Mouse (Mus musculus) hindbrain, embryonic 15.5 days (tissue): ENCODE measurements around the gene Olfr463. TPM values are rescaled to one million over a fixed set of nuclear protein-coding genes. Genes with fewer than 3 reads are reported as not detected.
"Not testable (repeated sequence)": the region's sequence is repeated elsewhere in the genome, so short reads cannot be mapped to it uniquely, and the experiment has no call there.

Experiments
- ATAC-seq: fragments of 200-750 bp; cut with Nextera tagmentation; 2 replicates; pipeline ENCODE4 v1.8.0; 2017; ENCODE audit warnings: low read depth, moderate number of reproducible peaks, moderate TSS enrichment; ENCODE audit not compliant: low FRiP score
- H3K27ac ChIP-seq: fragments of 300-500 bp; sonication (generic); replicated peaks from 2 replicates; pipeline ENCODE4 v1.5.1; 2015; ENCODE audit warnings: mild to moderate bottlenecking, inconsistent platforms
- H3K27me3 ChIP-seq: fragments of 300-500 bp; sonication (generic); 2 replicates; pipeline ENCODE4 v1.6.1; 2015; ENCODE audit warnings: control low read depth, inconsistent platforms
- H3K36me3 ChIP-seq: fragments of 300-500 bp; sonication (generic); 2 replicates; pipeline ENCODE4 v1.6.1; 2015; ENCODE audit warnings: control low read depth, inconsistent platforms
- H3K4me1 ChIP-seq: fragments of 300-500 bp; sonication (generic); replicated peaks from 2 replicates; pipeline ENCODE4 v1.6.1; 2015; ENCODE audit warnings: control low read depth, inconsistent platforms
- H3K4me2 ChIP-seq: fragments of 300-500 bp; sonication (generic); 2 replicates; pipeline ENCODE4 v1.6.1; 2015; ENCODE audit warnings: moderate library complexity, mild to moderate bottlenecking, inconsistent platforms
- H3K4me3 ChIP-seq: fragments of 300-500 bp; sonication (generic); 2 replicates; pipeline ENCODE4 v1.5.1; 2015; ENCODE audit warnings: mild to moderate bottlenecking, inconsistent platforms
- H3K9ac ChIP-seq: fragments of 300-500 bp; sonication (generic); 2 replicates; pipeline ENCODE4 v1.6.1; 2015; ENCODE audit warnings: inconsistent platforms
- H3K9me3 ChIP-seq: fragments of 300-500 bp; sonication (generic); 2 replicates; pipeline ENCODE4 v1.6.1; 2016; ENCODE audit warnings: control low read depth, inconsistent platforms
- WGBS: fragments of 180-500 bp; shearing (Covaris S2); methylation state at CpG from one replicate; pipeline ENCODE4 v1.1.7; 2015; 5-methylcytosine and 5-hydroxymethylcytosine counted together
- polyA plus RNA-seq: library from polyadenylated mRNA; unstranded; fragments of >200 nt; fragmentation: Nextera tagmentation; extraction: Ambion mirVana; gene quantifications from 2 replicates; pipeline ENCODE4 v1.2.1, GENCODE M21; 2015

The Olfr463 gene
- polyA plus RNA-seq, 1 experiment from 2014 or later, result not detected

DNA sequence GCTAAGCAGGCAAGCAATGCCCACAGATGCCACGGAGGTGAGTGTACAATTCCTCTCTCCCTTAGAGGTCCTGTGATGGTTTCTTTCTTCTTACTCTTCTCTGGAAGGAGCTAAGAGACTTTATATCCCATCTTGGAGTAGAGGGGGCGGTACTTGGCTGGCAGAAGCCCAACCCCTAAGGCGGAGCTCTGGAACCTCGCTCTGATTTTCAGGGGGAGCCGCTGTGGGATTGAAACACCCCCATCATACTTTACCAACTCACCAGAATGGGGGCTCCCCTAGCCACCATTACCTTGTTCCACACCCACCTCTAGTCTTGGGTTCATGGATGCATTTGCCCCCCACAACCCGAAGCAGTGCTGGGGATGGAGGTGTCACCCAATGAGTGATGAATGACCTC, 21.8 kb downstream of the Olfr463 start, which contains the start of gene Epx:
Epx (minus strand) TSS at position 101 of the 400 bp plus-strand sequence.
- Histone ChIP-seq H3K36me3 (no peaks in the 10 kb centered on the region), H3K9me3 (no peaks in the 10 kb centered on the region), H3K4me2 (no peak within 1 kb of the TSS), H3K4me3 (no peak within 1 kb of the TSS), H3K27ac (no peak within 1 kb of the TSS), H3K27me3 (no peaks in the 10 kb centered on the region), H3K4me1 (no peaks in the 10 kb centered on the region), H3K9ac (no peak within 1 kb of the TSS)
- ATAC-seq, result no peak
- 84% methylated on average over 6 of the region's 6 CpGs for WGBS

DNA sequence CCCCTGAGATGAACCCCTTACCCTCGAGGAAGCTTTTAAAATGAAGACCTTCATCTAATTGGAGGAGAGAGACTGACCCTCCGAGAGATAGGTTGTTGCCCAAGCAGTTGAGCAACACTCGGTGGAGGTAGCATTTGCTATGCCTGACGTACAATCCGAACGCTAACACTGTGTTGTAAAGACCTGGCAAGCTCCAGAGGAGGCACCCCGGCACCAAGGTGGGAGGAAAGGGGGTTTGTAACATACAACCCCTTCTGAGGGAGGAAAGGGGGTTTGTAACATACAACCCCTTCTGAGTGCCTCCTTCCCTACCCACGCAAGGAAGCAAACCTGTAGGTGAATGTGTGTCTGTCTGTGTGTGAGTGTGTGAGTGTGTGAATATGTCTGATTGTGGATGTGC, 25.4 kb downstream of the Olfr463 start:
- no peak overlapping the region for H3K27ac ChIP-seq
- H3K27me3 ChIP-seq, result no peaks in the 10 kb centered on the region
- H3K4me2 ChIP-seq, result no peak overlapping the region
- no peak overlapping the region for H3K4me3 ChIP-seq
- no peaks in the 10 kb centered on the region for H3K4me1 ChIP-seq
- H3K36me3 ChIP-seq, result no peaks in the 10 kb centered on the region
- H3K9me3 ChIP-seq, result no peaks in the 10 kb centered on the region
- no peak for ATAC-seq
- WGBS, result 38% methylated on average over 8 of the region's 8 CpGs
- H3K9ac ChIP-seq, result no peak overlapping the region

DNA sequence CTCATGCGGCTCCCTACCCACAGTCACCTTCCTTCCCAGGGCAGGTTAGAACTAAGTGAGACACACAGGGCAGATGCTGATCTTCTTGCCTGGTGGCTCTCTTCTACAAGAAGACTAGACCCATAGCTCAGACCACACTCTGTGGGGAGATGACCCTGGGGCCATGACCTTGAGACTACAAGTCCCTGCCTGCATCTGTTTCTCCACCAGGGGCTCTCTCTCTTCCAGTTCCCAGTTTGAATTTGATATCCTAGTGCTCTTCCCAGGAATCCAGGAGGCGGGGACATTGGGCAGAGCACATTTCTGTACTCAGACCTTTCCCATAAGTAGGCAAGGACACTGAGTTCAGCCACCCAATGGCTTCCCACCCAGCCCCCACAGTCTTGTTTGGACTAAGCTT, 27.1 kb downstream of the Olfr463 start:
- no peaks in the 10 kb centered on the region for H3K36me3 ChIP-seq
- H3K4me3 ChIP-seq, result no peak overlapping the region
- H3K4me1 ChIP-seq, result no peaks in the 10 kb centered on the region
- 70% methylated on average over 2 of the region's 2 CpGs for WGBS
- H3K4me2 ChIP-seq, result no peak overlapping the region
- no peaks in the 10 kb centered on the region for H3K27me3 ChIP-seq
- H3K9me3 ChIP-seq, result no peaks in the 10 kb centered on the region
- no peak overlapping the region for H3K27ac ChIP-seq
- H3K9ac ChIP-seq, result no peak overlapping the region
- no peak for ATAC-seq

DNA sequence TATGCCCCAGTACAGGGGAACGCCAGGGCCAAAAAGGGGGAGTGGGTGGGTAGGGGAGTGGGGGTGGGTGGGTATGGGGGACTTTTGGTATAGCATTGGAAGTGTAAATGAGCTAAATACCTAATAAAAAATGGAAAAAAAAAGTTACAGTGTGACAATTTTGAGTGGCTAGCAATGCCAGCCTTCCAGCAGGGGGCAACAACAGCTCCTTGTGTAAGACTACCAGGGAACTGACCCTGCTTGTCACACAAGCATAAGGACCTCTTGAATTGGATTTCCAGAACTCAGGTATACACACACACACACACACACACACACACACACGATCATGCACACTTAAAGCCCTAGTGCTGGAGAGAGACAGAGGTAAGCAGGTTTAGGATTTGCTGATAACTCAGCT, 30.3 kb downstream of the Olfr463 start:
- not testable (repeated sequence) for ATAC-seq
- WGBS, result 100% methylated on average over 1 of the region's 2 CpGs

DNA sequence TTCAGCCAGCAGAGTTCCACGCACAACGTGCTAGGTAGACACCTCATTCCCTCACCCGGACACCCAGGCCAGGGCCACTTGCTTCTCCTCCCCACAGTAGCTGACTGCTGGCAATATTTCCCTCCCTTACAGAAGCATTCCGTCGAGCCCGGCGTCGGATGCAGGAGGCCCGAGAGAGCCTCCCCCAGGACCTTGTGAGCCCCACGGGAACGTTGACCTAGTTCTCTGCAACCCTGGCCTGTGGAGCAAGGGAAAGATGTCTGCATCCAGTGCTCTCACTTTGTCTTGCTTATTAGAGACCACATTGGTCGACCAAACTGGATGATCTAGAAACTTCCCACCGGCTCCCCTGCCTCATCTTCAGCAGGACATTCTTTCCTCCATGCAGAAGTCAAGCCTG, 34.4 kb downstream of the Olfr463 start:
- Histone ChIP-seq H3K4me3 (no peak overlapping the region), H3K27ac (no peak overlapping the region), H3K9ac (no peak overlapping the region), H3K4me2 (no peak overlapping the region), H3K4me1 (no peaks in the 10 kb centered on the region), H3K27me3 (no peaks in the 10 kb centered on the region), H3K9me3 (no peaks in the 10 kb centered on the region), H3K36me3 (0 out of 2 replicates have a peak, but pooled peaks cover 3% of the 10 kb centered on the region)
- ATAC-seq, result no peak
- 93% methylated on average over 13 of the region's 13 CpGs for WGBS

More for the DNA sequence above, 30.3 kb downstream of the Olfr463 start:
- not testable (repeated sequence) for H3K4me2 ChIP-seq, H3K9ac ChIP-seq, H3K4me3 ChIP-seq, H3K9me3 ChIP-seq, H3K27ac ChIP-seq, H3K27me3 ChIP-seq, H3K36me3 ChIP-seq, H3K4me1 ChIP-seq

DNA sequence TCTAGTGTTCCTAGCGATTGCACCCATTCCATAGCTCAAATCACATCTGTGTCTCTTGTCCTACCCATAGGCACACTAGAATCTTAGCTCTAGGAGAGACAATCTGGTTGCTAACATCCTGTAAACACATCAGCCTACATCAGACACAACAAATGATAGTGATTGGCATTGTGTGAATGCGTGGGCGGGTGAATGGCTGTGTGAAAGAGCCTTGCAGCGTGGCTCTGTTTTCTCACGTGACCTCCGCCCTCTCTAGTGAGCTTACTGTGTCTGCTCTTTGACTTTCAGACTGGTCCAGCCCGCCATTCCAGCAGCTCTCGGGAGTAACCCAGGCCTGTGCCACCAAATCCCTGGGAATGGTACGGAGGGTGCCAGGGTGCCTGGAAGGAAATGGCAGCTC, 36.8 kb downstream of the Olfr463 start:
- no peak for ATAC-seq
- WGBS, result 60% methylated on average over 9 of the region's 9 CpGs
- no peak overlapping the region for H3K4me3 ChIP-seq
- no peak overlapping the region for H3K9ac ChIP-seq
- H3K9me3 ChIP-seq, result no peaks in the 10 kb centered on the region
- 0 out of 2 replicates have a peak, but pooled peaks cover 3% of the 10 kb centered on the region for H3K36me3 ChIP-seq
- H3K4me2 ChIP-seq, result no peak overlapping the region
- no peaks in the 10 kb centered on the region for H3K4me1 ChIP-seq
- H3K27ac ChIP-seq, result no peak overlapping the region
- H3K27me3 ChIP-seq, result no peaks in the 10 kb centered on the region

DNA sequence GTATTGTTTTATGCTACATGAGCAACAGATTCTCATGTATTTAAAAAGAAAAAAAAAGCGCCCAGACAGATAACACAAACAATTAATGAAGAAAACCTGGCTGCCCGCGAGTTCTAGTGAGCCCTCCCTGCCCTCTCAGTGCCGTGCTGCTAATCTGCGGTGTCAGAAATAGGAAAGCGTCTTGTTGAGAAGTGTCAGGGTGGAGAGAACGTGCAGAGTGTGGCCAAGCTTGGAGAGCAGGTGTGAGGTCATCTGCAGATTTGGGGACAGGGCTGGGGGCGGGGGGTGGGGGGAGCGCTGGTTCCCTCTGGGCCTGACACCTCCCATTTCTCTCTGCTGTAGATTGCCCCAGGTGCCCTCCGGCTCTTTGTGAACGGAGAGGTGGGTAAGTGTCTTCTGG, 37.9 kb downstream of the Olfr463 start:
- Histone ChIP-seq H3K4me2 (no peak overlapping the region), H3K9me3 (no peaks in the 10 kb centered on the region), H3K4me3 (no peak overlapping the region), H3K36me3 (0 out of 2 replicates have a peak, but pooled peaks cover 3% of the 10 kb centered on the region), H3K9ac (no peak overlapping the region), H3K27me3 (no peaks in the 10 kb centered on the region), H3K27ac (no peak overlapping the region), H3K4me1 (no peaks in the 10 kb centered on the region)
- no peak for ATAC-seq
- 95% methylated on average over 11 of the region's 11 CpGs for WGBS

DNA sequence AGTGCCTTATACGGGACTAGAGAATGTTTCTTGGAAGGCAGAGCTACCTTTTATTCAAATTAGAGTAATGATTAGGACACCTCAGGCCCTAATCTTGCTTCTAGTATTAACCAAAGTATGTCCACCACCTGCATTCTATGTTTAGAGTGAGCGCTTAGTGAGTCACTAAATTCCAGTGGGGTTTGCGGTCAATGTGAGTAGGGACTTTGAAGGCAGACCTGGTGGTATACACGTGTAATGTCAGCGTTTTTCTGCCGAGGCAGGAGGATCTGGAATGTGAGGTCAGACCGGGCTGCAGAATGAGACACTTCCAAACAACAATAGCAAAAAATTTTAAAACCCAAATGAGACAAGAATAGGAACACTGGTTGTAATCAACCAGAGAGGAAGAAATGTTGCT, 42.6 kb downstream of the Olfr463 start:
- H3K9ac ChIP-seq, result no peak overlapping the region
- peaks cover 11% of the 10 kb centered on the region for H3K4me1 ChIP-seq
- H3K4me2 ChIP-seq, result no peak overlapping the region
- ATAC-seq, result no peak
- H3K9me3 ChIP-seq, result no peaks in the 10 kb centered on the region
- H3K36me3 ChIP-seq, result no peaks in the 10 kb centered on the region
- 90% methylated on average over 7 of the region's 7 CpGs for WGBS
- H3K27me3 ChIP-seq, result no peaks in the 10 kb centered on the region
- no peak overlapping the region for H3K27ac ChIP-seq
- H3K4me3 ChIP-seq, result no peak overlapping the region

DNA sequence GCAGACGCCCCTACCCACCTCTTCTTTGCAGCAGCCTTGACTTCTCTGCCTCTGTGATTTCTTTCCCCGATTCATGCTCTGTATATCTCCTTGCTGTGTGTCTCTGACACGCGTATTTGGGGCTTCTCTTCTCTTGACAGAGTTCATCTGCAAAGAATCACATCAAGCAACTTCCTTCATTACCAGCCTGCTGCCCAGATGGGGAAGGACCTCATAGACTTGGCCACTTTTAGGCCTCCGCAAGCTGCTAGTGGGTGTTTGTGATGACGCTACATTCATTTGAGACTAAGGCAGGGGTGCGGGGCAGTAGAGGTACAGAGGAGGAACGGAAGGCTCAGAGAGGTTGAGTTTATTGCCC, 43.6 kb downstream of the Olfr463 start:
- Histone ChIP-seq H3K4me1 (peaks cover 11% of the 10 kb centered on the region), H3K9me3 (no peaks in the 10 kb centered on the region), H3K27me3 (no peaks in the 10 kb centered on the region), H3K4me3 (peak overlapping the region; percentile 55), H3K9ac (peak overlapping the region; percentile 53), H3K27ac (peak overlapping the region; percentile 77), H3K36me3 (no peaks in the 10 kb centered on the region), H3K4me2 (peak overlapping the region; percentile 81)
- WGBS, result 30% methylated on average over 8 of the region's 8 CpGs
- ATAC-seq, result no peak; the same call in 1 of the 2 replicates

DNA sequence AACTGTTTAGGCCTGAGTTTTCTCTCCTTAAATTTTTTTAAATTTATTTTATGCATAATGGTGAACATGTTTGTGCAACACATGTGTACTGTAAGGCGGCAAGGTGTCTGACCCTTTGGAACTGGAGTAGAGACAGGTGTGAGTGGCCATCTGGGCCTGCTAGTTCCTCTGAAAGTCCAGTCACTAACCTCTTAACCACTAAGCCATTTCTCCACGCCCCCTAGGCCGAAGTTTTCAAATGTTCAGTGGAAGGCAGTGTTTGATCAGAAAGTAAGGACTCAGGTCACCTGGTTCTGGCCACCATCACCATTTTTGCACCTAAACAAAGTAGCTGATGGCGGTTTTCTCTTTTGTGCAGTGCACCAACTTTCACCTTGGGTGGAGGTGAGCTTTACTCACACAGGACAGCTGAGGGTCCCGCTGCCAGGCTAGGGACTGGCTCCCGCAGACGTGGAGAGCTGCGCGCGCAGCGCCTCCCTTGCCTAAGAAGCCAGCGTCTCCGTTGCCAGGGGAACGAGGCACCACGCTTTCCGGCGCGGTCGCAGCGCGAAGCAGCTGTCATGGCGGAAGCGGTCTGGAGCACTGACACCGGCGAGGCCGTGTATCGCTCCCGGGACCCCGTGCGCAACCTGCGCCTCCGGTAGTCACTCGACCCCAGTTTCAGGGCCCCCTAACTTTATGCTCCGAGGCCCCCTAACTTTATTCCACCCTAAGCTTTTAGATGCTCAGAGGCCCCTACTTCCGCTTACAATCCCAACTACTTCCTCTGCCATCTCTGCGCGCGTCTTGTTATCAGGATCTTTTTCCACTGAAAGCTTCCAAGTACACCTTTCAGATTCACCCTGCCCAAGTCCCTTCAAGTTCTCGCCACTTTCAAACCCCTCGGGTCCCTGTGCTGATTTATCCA, 44.2 kb downstream of the Olfr463 start, which contains the start of gene Mks1:
Mks1 (plus strand) TSS at position 526 of the 907 bp plus-strand sequence.
- peaks cover 11% of the 10 kb centered on the region for H3K4me1 ChIP-seq
- H3K4me3 ChIP-seq, result peak within 1 kb of the TSS; percentile 55
- peak within 1 kb of the TSS; percentile 53 for H3K9ac ChIP-seq
- no peaks in the 10 kb centered on the region for H3K36me3 ChIP-seq
- no peaks in the 10 kb centered on the region for H3K27me3 ChIP-seq
- peak; percentile 94 for ATAC-seq
- WGBS, result 5% methylated on average over 40 of the region's 40 CpGs
- peak within 1 kb of the TSS; percentile 81 for H3K4me2 ChIP-seq
- no peaks in the 10 kb centered on the region for H3K9me3 ChIP-seq
- peak within 1 kb of the TSS; percentile 77 for H3K27ac ChIP-seq

DNA sequence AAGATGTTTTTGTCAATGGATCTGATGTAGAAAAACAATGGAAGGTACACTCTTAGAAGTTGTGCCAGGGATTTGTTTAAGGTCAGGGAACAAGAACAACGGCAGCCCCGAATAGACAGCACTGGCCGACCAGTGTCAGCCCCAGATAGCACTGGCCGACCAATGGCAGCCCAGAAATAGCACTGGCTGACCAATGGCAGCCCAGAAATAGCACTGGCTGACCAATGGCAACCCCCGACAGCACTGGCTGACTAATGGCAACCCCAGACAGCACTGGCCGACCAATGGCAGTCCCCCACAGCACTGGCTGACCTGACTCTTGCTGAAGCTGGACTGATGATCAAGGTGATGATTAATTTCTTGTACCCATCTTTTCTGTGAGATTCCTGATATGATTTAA, 49.3 kb downstream of the Olfr463 start:
- no peak overlapping the region for H3K27ac ChIP-seq
- H3K9ac ChIP-seq, result no peak overlapping the region
- H3K9me3 ChIP-seq, result no peaks in the 10 kb centered on the region
- 72% methylated on average over 6 of the region's 6 CpGs for WGBS
- no peaks in the 10 kb centered on the region for H3K36me3 ChIP-seq
- H3K27me3 ChIP-seq, result no peaks in the 10 kb centered on the region
- ATAC-seq, result no peak
- no peak overlapping the region for H3K4me2 ChIP-seq
- peaks cover 4% of the 10 kb centered on the region; the same call in 1 of the 2 replicates for H3K4me1 ChIP-seq
- H3K4me3 ChIP-seq, result no peak overlapping the region

DNA sequence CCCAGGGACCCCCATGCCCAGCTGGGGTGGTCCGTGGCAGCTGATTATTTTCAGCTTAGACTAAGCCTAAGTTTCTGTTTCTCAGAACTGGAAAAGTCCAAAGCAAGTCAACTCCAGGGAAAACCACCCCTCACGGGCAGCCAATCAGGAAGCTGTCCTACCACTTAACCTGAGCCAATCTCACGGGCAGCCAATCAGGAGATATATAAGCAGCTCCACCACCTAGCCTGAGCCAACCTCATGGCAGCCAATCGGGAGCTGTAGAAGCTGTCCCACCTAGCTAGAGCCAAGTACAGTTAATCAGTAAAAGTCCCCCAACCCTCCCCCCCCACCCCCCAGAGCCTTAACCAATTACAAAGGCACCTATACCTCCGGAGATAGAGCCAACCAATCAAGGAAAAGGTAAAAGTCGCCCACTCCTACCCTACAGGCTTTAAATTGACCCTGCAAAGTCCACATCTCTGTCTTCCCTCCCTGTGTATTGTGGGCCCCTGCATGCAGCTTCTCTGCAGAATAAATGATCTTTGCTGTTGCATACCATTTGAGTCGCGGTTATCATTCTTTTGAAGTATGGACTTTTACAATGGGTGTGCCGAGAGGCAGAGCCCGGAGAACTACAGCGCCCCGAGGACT, 50.1 kb downstream of the Olfr463 start:
- 80% methylated on average over 12 of the region's 12 CpGs for WGBS
- H3K9ac ChIP-seq, result no peak overlapping the region
- no peaks in the 10 kb centered on the region for H3K27me3 ChIP-seq
- ATAC-seq, result no peak
- H3K9me3 ChIP-seq, result no peaks in the 10 kb centered on the region
- no peak overlapping the region for H3K27ac ChIP-seq
- H3K4me3 ChIP-seq, result no peak overlapping the region
- H3K4me2 ChIP-seq, result no peak overlapping the region
- H3K36me3 ChIP-seq, result no peaks in the 10 kb centered on the region
- no peaks in the 10 kb centered on the region for H3K4me1 ChIP-seq
